Mouse (Mus musculus) forebrain, embryonic 11.5 days (tissue): ENCODE data around the gene Sds. TPM values are rescaled to one million over a fixed set of nuclear protein-coding genes. Genes with fewer than 3 reads are reported as not detected.

Experiments used
- ATAC-seq: fragments of 200-750 bp; cut with Nextera tagmentation; replicated peaks from 2 replicates; pipeline ENCODE4 v1.8.0; 2017; ENCODE audit warnings: moderate TSS enrichment; ENCODE audit not compliant: low FRiP score
- DNase-seq: peaks from one replicate; pipeline ENCODE4 v3.0.0-alpha.2; 2017; ENCODE audit warnings: low spot score
- H3K27ac ChIP-seq: fragments of 300-500 bp; sonication (generic); 2 replicates; pipeline ENCODE4 v1.5.1; 2014; ENCODE audit warnings: low read depth, low read length
- H3K27me3 ChIP-seq: fragments of 300-500 bp; sonication (generic); 2 replicates; pipeline ENCODE4 v1.6.1; 2014; ENCODE audit warnings: mild to moderate bottlenecking, low read length, mixed read lengths; ENCODE audit not compliant: control insufficient read depth, insufficient read depth
- H3K36me3 ChIP-seq: fragments of 300-500 bp; sonication (generic); 2 replicates; pipeline ENCODE4 v1.6.1; 2014; ENCODE audit warnings: mild to moderate bottlenecking, low read length, moderate library complexity, mixed read lengths; ENCODE audit not compliant: control insufficient read depth, insufficient read depth
- H3K4me1 ChIP-seq: fragments of 300-500 bp; sonication (generic); replicated peaks from 2 replicates; pipeline ENCODE4 v1.6.1; 2014; ENCODE audit warnings: low read length, mixed read lengths; ENCODE audit not compliant: control insufficient read depth, insufficient read depth
- H3K4me2 ChIP-seq: fragments of 300-500 bp; sonication (generic); 2 replicates; pipeline ENCODE4 v1.6.1; 2014; ENCODE audit warnings: low read depth, mild to moderate bottlenecking, low read length, moderate library complexity, mixed read lengths; ENCODE audit not compliant: severe bottlenecking
- H3K4me3 ChIP-seq: fragments of 300-500 bp; sonication (generic); 2 replicates; pipeline ENCODE4 v1.5.1; 2014; ENCODE audit warnings: low read depth, low read length
- H3K9ac ChIP-seq: fragments of 300-500 bp; sonication (generic); 2 replicates; pipeline ENCODE4 v1.6.1; 2014; ENCODE audit warnings: low read length
- H3K9me3 ChIP-seq: fragments of 300-500 bp; sonication (generic); 2 replicates; pipeline ENCODE4 v1.6.1; 2016; ENCODE audit warnings: low read length, mixed read lengths; ENCODE audit not compliant: control insufficient read depth
- WGBS: fragments of 180-500 bp; shearing (Covaris S2); extraction: QIAGEN DNeasy Blood & Tissue Kit; methylation state at CpG from one replicate; pipeline ENCODE4 v1.1.7; 2014; 5-methylcytosine and 5-hydroxymethylcytosine counted together
- polyA plus RNA-seq: library from polyadenylated mRNA; unstranded; fragments of >200 nt; fragmentation: Nextera tagmentation; extraction: Ambion mirVana; gene quantifications from 2 replicates; pipeline ENCODE4 v1.2.1, GENCODE M21; 2014

Gene Sds
- polyA plus RNA-seq, result not detected in 2 replicates

GRCm38 (mm10) chr5:120476296-120476695 lies at the start of gene Sds:
Gene Sds (plus strand): TSS chr5:120476526.
- 12% methylated on average over 13 of the region's 13 CpGs for WGBS
- H3K4me2 ChIP-seq, result 0 out of 2 replicates have a peak within 1 kb of the TSS, but pooled peaks have one; percentile 24
- DNase-seq, result no peak

GRCm38 (mm10) chr5:120426572-120426971 lies 49.8 kb upstream of the Sds start:
- Histone ChIP-seq H3K9me3 (no peaks in the 10 kb centered on the region), H3K4me2 (peak overlapping the region; percentile 39; the same call in 1 of the 2 replicates), H3K36me3 (no peaks in the 10 kb centered on the region), H3K4me3 (0 out of 2 replicates have a peak overlapping the region, but pooled peaks have one; percentile 1), H3K27ac (no peak overlapping the region), H3K27me3 (peaks cover 74% of the 10 kb centered on the region), H3K4me1 (peaks cover 9% of the 10 kb centered on the region; the same call in 1 of the 2 replicates), H3K9ac (no peak overlapping the region; the same call in none of the 2 replicates)
- peak; percentile 56 for DNase-seq
- no peak for ATAC-seq
- WGBS, result 4% methylated on average over 10 of the region's 10 CpGs

More at GRCm38 (mm10) chr5:120476296-120476695, at the start of gene Sds:
- Histone ChIP-seq H3K4me1 (no peaks in the 10 kb centered on the region), H3K9ac (no peak within 1 kb of the TSS), H3K27ac (no peak within 1 kb of the TSS), H3K36me3 (no peaks in the 10 kb centered on the region), H3K27me3 (no peaks in the 10 kb centered on the region), H3K9me3 (no peaks in the 10 kb centered on the region), H3K4me3 (no peak within 1 kb of the TSS)
- ATAC-seq, result no peak

DNA sequence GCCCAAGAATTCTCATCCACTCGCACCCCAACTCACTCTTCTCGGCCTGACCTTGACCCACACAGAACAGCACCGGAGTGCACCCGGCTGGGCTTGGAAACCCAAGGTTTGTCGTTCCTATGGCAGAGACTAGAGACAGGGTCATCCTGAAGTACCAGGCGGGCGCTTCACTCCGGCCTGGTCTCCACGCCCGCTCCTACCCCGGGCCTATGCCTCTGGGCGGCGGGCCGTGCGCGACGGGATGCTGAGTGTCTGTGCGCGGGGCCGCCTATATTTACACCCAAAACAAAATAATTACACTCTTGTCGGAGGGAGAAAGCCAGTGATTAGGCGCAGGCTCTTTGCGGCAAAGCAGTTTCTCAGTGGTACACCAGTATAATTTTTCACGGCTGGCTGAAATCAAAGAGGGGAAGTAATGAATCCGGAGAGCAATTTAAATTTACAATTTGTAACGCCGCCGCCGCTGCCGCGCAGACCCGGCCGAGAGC lies 48.8 kb upstream of the Sds start:
- WGBS, result 2% methylated on average over 33 of the region's 33 CpGs
- peak overlapping the region; percentile 24; the same call in 1 of the 2 replicates for H3K4me3 ChIP-seq
- peaks cover 84% of the 10 kb centered on the region for H3K27me3 ChIP-seq
- peak overlapping the region; percentile 68; the same call in 1 of the 2 replicates for H3K27ac ChIP-seq
- ATAC-seq, result no peak
- H3K4me1 ChIP-seq, result peaks cover 9% of the 10 kb centered on the region; the same call in 1 of the 2 replicates
- H3K36me3 ChIP-seq, result no peaks in the 10 kb centered on the region
- peak overlapping the region; percentile 39 for H3K4me2 ChIP-seq
- H3K9ac ChIP-seq, result peak overlapping the region; percentile 35; the same call in 1 of the 2 replicates
- no peaks in the 10 kb centered on the region for H3K9me3 ChIP-seq
- peak; percentile 66 for DNase-seq

GRCm38 (mm10) chr5:120428189-120428838 lies 48.0 kb upstream of the Sds start:
- peak overlapping the region; percentile 39 for H3K4me2 ChIP-seq
- H3K27me3 ChIP-seq, result peaks cover 81% of the 10 kb centered on the region
- DNase-seq (peak; percentile 61), ATAC-seq (no peak)
- no peaks in the 10 kb centered on the region for H3K9me3 ChIP-seq
- H3K4me3 ChIP-seq, result peak overlapping the region; percentile 24; the same call in 1 of the 2 replicates
- WGBS, result 5% methylated on average over 21 of the region's 21 CpGs
- H3K27ac ChIP-seq, result peak overlapping the region; percentile 68; the same call in 1 of the 2 replicates
- H3K36me3 ChIP-seq, result no peaks in the 10 kb centered on the region
- peak overlapping the region; percentile 35; the same call in 1 of the 2 replicates for H3K9ac ChIP-seq
- peaks cover 9% of the 10 kb centered on the region; the same call in 1 of the 2 replicates for H3K4me1 ChIP-seq

- peak overlapping the region; percentile 39; the same call in 1 of the 2 replicates for H3K4me2 ChIP-seq
- WGBS, result 3% methylated on average over 5 of the region's 6 CpGs
- H3K9ac ChIP-seq, result no peak overlapping the region; the same call in 1 of the 2 replicates
- H3K9me3 ChIP-seq, result no peaks in the 10 kb centered on the region
- peaks cover 84% of the 10 kb centered on the region for H3K27me3 ChIP-seq
- peak; percentile 51 for DNase-seq
- H3K4me3 ChIP-seq, result 0 out of 2 replicates have a peak overlapping the region, but pooled peaks have one; percentile 5
- H3K36me3 ChIP-seq, result no peaks in the 10 kb centered on the region
- no peak overlapping the region for H3K27ac ChIP-seq
- no peak for ATAC-seq
- H3K4me1 ChIP-seq, result peaks cover 11% of the 10 kb centered on the region; the same call in 1 of the 2 replicates
Measured at GRCm38 (mm10) chr5:120428990-120429389, 47.3 kb upstream of the Sds start.

DNA sequence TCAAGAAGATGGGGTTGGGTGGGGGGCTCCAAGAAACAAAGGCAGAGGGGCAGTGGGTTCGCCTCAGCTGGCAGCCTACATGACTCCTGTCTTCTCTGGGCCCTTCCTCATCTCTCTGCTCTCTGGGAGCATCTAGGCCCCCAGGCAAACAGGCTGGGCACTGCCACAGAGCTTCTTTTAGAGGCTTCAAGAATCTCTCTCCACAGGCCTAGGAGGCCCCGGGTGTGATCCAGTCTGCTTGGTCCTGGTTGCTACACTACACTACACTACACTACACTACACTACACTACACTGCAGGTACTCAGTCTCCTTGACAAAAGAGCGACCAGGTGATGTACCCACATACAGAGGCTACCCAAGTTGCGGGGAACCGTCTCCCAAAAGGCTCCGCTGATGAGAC lies 46.6 kb upstream of the Sds start:
- DNase-seq (peak; percentile 49), ATAC-seq (no peak)
- Histone ChIP-seq H3K4me1 (peaks cover 11% of the 10 kb centered on the region; the same call in 1 of the 2 replicates), H3K27ac (no peak overlapping the region; the same call in 1 of the 2 replicates), H3K27me3 (peaks cover 85% of the 10 kb centered on the region), H3K4me2 (peak overlapping the region; percentile 57), H3K36me3 (no peaks in the 10 kb centered on the region), H3K4me3 (peak overlapping the region; percentile 22), H3K9ac (peak overlapping the region; percentile 43), H3K9me3 (no peaks in the 10 kb centered on the region)
- WGBS, result 16% methylated on average over 6 of the region's 6 CpGs

GRCm38 (mm10) chr5:120431001-120431583 lies 45.2 kb upstream of the Sds start:
- Histone ChIP-seq H3K4me2 (peak overlapping the region; percentile 57), H3K9ac (peak overlapping the region; percentile 59), H3K36me3 (no peaks in the 10 kb centered on the region), H3K27ac (peak overlapping the region; percentile 31), H3K4me1 (peaks cover 14% of the 10 kb centered on the region), H3K9me3 (no peaks in the 10 kb centered on the region), H3K4me3 (peak overlapping the region; percentile 52), H3K27me3 (peaks cover 88% of the 10 kb centered on the region)
- DNase-seq, result peak; percentile 69
- under 1% methylated on average over 30 of the region's 30 CpGs for WGBS
- no peak; the same call in 1 of the 2 replicates for ATAC-seq

DNA sequence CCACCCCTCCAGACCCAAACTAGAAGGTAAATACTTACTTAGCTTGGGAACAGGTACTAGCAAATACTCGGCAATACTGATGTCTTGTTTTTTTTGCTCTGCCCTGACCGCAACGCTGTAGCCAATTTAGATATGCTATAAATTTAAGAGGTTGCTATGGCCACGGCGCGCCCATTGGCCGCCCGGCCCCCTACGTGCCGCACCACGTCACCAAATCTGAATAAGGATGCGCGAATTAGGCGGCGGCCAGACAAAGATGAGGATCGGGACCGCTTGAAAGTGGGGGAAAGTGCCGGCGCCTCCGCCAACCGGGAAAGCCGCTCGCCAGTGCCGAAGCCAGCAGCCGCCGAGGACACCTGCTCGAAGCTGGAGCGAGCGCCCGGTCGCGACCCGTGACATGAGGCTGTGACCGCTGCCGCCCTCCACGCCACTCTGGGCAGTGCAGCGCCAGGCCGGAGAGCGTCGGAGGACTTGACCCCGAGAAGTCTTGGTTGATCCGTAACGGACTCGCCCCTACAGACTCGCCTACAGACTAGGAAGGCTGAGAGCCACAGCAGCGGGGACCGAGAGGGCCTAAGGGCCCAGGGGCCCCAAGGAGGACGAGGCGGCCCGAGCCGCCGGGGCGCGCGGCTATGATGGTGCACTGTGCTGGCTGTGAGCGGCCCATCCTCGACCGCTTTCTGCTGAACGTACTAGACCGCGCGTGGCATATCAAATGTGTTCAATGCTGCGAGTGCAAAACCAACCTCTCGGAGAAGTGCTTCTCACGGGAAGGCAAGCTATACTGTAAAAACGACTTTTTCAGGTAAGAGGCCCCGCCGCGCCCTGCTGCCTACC lies 44.5 kb upstream of the Sds start, which contains the start of gene Lhx5:
Gene Lhx5 (plus strand): TSS at position 51 of the 837 bp plus-strand sequence.
- H3K27ac ChIP-seq, result peak within 1 kb of the TSS; percentile 72
- H3K36me3 ChIP-seq, result no peaks in the 10 kb centered on the region
- peak within 1 kb of the TSS; percentile 57 for H3K4me2 ChIP-seq
- no peaks in the 10 kb centered on the region for H3K9me3 ChIP-seq
- peak within 1 kb of the TSS; percentile 76 for H3K9ac ChIP-seq
- H3K4me3 ChIP-seq, result peak within 1 kb of the TSS; percentile 52
- ATAC-seq, result no peak
- under 1% methylated on average over 69 of the region's 69 CpGs for WGBS
- H3K4me1 ChIP-seq, result peaks cover 17% of the 10 kb centered on the region
- DNase-seq, result peak; percentile 85
- peaks cover 86% of the 10 kb centered on the region for H3K27me3 ChIP-seq
